Mouse (Mus musculus) urinary bladder, postnatal 14 days (tissue): ENCODE measurements around the gene Ttc22.

ENCODE experiments used
- DNase-seq: peaks from one replicate; pipeline ENCODE4 v3.0.0; 2021; ENCODE audit warnings: low spot score

Ttc22 gene

GRCm38 (mm10) chr4:106622030-106622493 is at the start of gene Ttc22:
Ttc22 (plus strand) TSS chr4:106622432.
- peak; percentile 78 for DNase-seq

GRCm38 (mm10) chr4:106575022-106575421 is 47.2 kb upstream of the Ttc22 start:
- no peak for DNase-seq

- DNase-seq, result no peak
Observed at GRCm38 (mm10) chr4:106577511-106577910, 44.7 kb upstream of the Ttc22 start.

DNA sequence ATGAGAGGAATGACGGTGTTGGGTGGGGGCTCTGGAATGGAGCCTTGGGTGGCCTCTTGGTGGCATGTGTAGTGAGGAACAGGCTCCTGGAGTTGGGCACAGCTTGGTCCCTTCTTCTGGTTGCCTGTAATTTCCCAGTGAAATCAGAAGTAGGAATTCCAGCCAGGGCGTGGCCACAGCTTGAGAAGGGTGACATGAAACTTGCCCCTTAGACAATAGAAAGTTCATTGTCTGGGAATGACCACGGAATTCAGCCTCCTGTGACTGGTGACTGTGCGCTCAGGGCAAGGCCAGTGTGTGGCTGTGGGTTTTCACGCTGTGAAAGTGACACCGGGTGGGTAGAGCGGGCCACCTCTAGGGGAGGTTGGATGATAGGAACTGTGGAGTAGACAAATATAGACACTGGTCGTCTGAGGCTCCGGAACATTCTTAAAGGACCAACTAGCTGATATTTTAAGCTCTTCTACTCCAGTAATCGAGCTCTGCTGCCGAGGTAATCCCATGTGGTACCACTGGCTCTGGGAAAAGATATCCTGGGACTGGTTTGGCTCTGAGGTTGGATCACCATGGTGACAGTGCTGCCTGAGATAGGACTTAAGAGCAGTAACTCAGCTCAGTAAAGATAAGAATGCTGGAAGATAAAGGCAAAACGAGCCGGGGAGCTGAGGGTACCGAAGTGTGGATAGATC is 40.9 kb upstream of the Ttc22 start:
- no peak for DNase-seq

- DNase-seq, result no peak
Observed at GRCm38 (mm10) chr4:106581865-106582204, 40.4 kb upstream of the Ttc22 start.

DNA sequence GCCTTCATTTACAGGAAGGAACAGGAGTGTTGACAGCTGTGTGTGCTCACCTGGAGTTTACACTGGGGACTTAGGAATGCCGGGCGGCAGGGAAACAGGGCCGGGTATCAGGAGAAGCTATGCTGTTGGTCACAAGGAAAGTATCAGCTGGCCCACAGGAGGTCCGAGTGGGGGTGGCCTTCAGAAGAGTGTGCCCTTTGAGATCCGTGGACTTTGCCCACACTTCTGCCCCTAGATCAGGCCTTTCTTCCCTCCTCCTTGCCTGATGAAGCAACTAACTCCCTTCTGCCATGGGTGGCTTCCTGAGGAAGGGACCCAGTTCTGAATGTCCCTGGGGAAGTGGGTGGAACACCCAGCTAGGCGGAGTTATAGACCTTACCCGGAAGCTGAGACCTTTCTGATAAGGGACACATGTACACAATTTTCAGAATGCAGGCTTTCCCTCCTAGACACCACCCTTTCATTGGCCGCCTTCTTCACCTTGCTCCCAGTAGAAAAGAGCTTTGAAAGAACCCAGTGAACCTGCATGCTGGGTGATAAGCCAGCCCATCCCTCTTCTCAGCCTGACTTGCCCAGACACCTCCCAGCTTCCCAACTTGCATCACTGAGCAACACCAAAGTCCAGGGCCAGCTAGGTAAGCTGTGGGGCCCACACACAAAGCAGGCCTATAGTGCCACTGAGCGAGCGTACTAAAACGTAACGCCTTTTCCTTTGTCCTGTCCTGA is 39.6 kb upstream of the Ttc22 start:
- peak; percentile 46 for DNase-seq

GRCm38 (mm10) chr4:106584665-106585064 is 37.6 kb upstream of the Ttc22 start:
- DNase-seq, result no peak

GRCm38 (mm10) chr4:106587075-106587474 is 35.2 kb upstream of the Ttc22 start:
- DNase-seq, result no peak

DNA sequence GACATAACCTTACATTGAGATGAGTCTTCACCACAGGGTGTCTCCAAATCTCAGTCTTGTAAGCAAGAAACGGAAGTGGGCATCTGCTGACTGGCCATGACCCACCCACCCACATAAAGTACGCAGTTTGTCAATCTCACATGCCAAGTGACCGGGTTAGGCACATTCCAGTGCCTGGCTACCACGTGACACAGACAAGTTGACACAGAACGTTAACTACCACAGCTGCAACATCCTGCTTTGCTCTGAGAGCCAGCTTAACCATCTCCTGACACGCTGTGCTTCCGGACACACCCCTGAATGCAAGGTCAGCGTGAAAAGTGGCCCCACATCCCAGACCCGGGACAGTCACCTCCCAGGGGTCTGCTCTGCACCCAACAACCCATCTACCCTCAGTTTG is 32.1 kb upstream of the Ttc22 start:
- DNase-seq, result peak; percentile 61

DNA sequence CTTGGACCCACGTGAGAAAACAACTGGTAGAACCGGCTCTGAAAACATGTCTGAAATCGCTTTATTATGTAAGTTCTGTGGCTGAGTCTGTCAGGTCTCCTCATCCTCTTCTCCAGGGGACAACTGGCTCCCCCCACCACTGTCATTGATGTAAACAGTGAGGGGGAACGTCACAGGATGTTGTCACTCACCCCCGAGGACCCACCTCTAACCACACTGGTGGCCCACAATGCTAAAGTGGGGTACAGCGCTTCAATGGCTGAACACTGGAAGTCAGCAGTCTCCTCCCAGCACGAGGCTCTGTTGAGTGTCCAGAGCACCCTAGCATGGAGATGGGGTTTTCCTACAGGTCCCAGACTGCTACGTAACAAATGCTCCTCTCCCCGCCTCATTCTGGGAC is 31.4 kb upstream of the Ttc22 start:
- DNase-seq, result no peak

- peak; percentile 24 for DNase-seq
Observed at GRCm38 (mm10) chr4:106593636-106594035, 28.6 kb upstream of the Ttc22 start.

- DNase-seq, result no peak
Observed at GRCm38 (mm10) chr4:106596200-106596599, 26.0 kb upstream of the Ttc22 start.

DNA sequence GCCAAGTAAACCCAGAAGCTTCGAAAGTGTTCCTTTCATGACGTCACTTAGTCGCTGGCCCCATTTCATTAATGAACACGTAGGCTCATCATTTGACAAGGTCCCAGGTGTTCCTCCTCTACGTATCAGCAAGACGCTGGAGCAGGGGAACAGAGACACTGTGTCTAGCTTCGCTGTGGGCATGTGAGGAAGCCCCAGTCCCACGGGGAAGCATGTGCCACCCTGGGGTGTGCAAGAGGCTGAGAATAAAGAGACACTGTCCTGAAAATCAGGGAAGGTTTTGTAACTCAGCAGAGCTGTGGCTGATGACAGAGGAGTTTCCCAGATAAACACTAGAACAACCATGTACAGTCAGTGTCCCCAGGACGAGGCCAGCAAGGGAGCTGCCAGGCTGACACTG is 25.2 kb upstream of the Ttc22 start:
- DNase-seq, result no peak

- no peak for DNase-seq
Observed at GRCm38 (mm10) chr4:106597741-106598140, 24.5 kb upstream of the Ttc22 start.

GRCm38 (mm10) chr4:106599415-106599814 is 22.8 kb upstream of the Ttc22 start:
- DNase-seq, result no peak

- DNase-seq, result no peak
Observed at GRCm38 (mm10) chr4:106600770-106601169, 21.5 kb upstream of the Ttc22 start.

- DNase-seq, result no peak
Observed at GRCm38 (mm10) chr4:106606639-106607554, 15.3 kb upstream of the Ttc22 start.

DNA sequence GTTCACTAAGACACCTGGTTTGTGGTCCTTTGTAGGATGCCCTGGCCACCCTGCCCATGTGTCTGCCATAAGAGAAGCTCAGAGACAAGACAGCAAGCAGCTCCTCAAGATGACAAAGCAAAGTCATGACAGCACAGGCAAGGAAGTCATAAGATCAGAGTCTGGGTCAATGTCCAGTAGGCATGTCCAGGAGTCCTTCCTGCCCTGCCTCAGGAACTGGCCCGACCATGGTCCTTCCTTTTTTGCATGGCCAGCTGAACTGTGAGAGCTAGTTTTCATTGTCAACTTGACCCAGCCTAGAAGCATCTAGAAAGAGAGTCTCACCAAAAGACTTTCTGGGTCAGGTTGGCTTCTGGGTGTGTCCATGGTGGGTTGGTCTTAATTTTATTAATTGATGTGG is 14.3 kb upstream of the Ttc22 start:
- DNase-seq, result no peak

DNA sequence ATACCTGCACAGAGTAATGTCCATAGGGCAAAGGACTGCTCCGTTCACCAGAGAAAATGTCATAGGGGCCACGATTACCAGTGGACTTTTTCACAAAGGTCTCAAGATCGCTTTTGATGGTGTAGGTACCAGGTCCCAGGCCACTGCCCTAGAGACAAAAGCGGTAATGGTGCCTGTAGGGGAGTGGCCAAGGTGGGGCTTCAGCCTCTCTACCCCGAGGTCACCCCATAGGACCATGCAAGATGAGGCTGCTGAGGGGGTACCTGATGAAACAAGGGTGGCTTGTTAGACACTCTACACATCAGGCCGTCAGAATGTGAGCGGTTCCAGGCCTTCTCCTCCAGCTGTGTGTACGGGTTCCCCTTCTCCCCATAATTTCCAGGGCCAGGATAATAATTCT is 9.1 kb upstream of the Ttc22 start:
- no peak for DNase-seq

- no peak for DNase-seq
Observed at GRCm38 (mm10) chr4:106613560-106613959, 8.7 kb upstream of the Ttc22 start.

GRCm38 (mm10) chr4:106614180-106614797 is 7.9 kb upstream of the Ttc22 start:
- DNase-seq, result peak; percentile 64

DNA sequence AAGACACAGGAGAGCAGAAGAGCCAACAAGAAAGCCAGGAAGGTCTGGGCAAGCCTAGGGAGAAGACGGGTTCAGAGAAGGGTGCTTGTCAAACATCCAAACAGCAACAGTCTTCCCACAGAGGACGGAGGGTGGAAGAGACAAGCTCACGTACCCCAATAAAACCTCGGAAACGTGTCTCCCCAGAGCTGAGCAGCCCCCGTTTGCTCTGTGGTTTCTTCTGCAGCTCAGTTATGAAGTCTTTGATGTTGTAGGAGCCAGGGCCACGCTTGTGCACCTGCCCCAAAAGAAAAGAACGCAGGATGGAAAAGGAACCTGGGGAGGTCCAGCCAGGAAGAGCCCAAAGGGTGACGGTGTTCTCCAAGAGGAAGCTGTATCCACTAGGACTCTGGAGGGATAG is 7.4 kb upstream of the Ttc22 start:
- no peak for DNase-seq
